Mouse (Mus musculus) ovary, postnatal 10 days (tissue): ENCODE measurements around the gene Pigu.
A peak's percentile ranks its signal among the peaks of the same experiment; 100 is the strongest.

Experiments
- DNase-seq: peaks from one replicate; pipeline ENCODE4 v3.0.0; 2022; ENCODE audit warnings: low spot score

Pigu gene

DNA sequence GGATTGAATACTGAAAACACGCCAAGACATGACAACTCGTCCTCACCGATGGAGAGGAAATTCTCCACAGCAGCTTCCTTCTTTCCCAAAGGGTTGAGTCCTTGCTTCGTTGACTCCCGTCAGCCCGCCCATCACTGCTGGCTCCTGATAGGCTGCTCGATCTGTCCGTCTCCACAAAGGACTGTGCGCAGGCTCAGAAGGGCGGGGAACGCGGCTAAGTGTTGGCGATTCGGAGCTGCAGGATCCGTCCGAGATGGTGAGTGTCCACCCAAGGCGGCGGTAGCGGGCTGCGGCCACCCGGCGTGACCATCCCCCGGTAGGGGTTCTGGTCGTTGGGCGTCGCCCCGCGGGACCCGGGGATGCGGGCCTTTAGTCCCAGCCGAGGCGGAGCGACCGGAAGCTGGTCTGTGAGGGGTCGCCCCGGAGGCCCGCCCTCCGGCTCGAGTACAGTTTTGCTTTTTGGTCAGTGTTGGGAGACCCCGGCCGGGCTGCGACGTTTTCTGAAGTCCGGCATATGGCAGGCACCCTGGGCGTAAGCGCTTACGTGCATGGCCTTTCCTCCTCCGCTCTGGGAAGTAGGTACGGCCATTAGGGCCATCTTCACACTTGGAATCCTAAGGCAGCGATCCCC is 120.8 kb downstream of the Pigu start, which contains the start of gene Dynlrb1:
Dynlrb1 (plus strand) TSS at position 172 of the 631 bp plus-strand sequence.
- DNase-seq: peak; percentile 100

- DNase-seq: no peak
Measured at GRCm38 (mm10) chr2:155235746-155236361, 121.4 kb downstream of the Pigu start.
